Mouse (Mus musculus) G1E (cell line): ENCODE measurements around the gene Enpp1. TPM values are rescaled to one million over a fixed set of nuclear protein-coding genes. Genes with fewer than 3 reads are reported as not detected.

ENCODE experiments used
- ATAC-seq: 2 replicates; pipeline ENCODE4 v1.8.0; 2016; ENCODE audit warnings: mild to moderate bottlenecking; ENCODE audit not compliant: insufficient number of reproducible peaks, poor library complexity, low FRiP score, severe bottlenecking; ENCODE audit errors: extremely low read depth
- DNase-seq: peaks from one replicate; pipeline ENCODE4 v3.0.0; 2012; ENCODE audit warnings: low spot score
- H3K27me3 ChIP-seq: 2 replicates; pipeline ENCODE4 v1.6.1; 2012; ENCODE audit warnings: mild to moderate bottlenecking, low read length, inconsistent platforms; ENCODE audit not compliant: insufficient read depth
- H3K36me3 ChIP-seq: replicated peaks from 2 replicates; pipeline ENCODE3; 2012; ENCODE audit warnings: mild to moderate bottlenecking, inconsistent platforms
- H3K4me1 ChIP-seq: 2 replicates; pipeline ENCODE4 v1.6.1; 2012; ENCODE audit warnings: low read depth, low read length, inconsistent platforms, mixed read lengths; ENCODE audit not compliant: insufficient read depth
- H3K4me3 ChIP-seq: 2 replicates; pipeline ENCODE4 v1.5.1; 2012; ENCODE audit warnings: low read depth, mild to moderate bottlenecking, inconsistent platforms, low read length, moderate library complexity, mixed read lengths
- H3K9me3 ChIP-seq: replicated peaks from 2 replicates; pipeline ENCODE4 v1.6.1; 2012; ENCODE audit warnings: inconsistent platforms
- CTCF ChIP-seq: IDR thresholded peaks from 2 replicates; pipeline ENCODE4 v1.5.1; 2012; ENCODE audit warnings: low read depth, low read length, inconsistent platforms, mixed read lengths
- GATA1 ChIP-seq: IDR thresholded peaks from 2 replicates; pipeline ENCODE4 v1.6.1; 2012; ENCODE audit warnings: borderline replicate concordance, low read length, inconsistent platforms, mixed read lengths
- GATA2 ChIP-seq: IDR thresholded peaks from 2 replicates; pipeline ENCODE4 v1.6.1; 2012; ENCODE audit warnings: low read depth, low read length, inconsistent platforms, borderline replicate concordance
- POLR2AphosphoS5 ChIP-seq: IDR thresholded peaks from 2 replicates; pipeline ENCODE4 v1.6.1; 2012; ENCODE audit warnings: low read depth, low read length, inconsistent platforms; ENCODE audit not compliant: insufficient replicate concordance
- TAL1 ChIP-seq: conservative IDR thresholded peaks from 2 replicates; pipeline ENCODE4 v1.6.1; 2012; ENCODE audit warnings: low read depth, low read length, inconsistent platforms, mixed read lengths
- polyA plus RNA-seq: library from polyadenylated mRNA; stranded (reverse); fragments of >175 nt; gene quantifications from 2 replicates; pipeline ENCODE4 v1.2.3, GENCODE M21; 2012
- total RNA-seq, 2 experiments: library from RNA; stranded (forward) in 1 of 2; stranded (reverse) in 1 of 2; fragments of 200-1000 nt in 1 of 2; fragments of >200 nt in 1 of 2; fragmentation: Nextera tagmentation in 1 of 2; gene quantifications; 2 replicates each; pipeline ENCODE4 v1.2.3; 2014 to 2017

Enpp1 gene
- total and polyA plus RNA-seq, 3 experiments = 0.16 to 0.23 TPM; not detected in 1

DNA sequence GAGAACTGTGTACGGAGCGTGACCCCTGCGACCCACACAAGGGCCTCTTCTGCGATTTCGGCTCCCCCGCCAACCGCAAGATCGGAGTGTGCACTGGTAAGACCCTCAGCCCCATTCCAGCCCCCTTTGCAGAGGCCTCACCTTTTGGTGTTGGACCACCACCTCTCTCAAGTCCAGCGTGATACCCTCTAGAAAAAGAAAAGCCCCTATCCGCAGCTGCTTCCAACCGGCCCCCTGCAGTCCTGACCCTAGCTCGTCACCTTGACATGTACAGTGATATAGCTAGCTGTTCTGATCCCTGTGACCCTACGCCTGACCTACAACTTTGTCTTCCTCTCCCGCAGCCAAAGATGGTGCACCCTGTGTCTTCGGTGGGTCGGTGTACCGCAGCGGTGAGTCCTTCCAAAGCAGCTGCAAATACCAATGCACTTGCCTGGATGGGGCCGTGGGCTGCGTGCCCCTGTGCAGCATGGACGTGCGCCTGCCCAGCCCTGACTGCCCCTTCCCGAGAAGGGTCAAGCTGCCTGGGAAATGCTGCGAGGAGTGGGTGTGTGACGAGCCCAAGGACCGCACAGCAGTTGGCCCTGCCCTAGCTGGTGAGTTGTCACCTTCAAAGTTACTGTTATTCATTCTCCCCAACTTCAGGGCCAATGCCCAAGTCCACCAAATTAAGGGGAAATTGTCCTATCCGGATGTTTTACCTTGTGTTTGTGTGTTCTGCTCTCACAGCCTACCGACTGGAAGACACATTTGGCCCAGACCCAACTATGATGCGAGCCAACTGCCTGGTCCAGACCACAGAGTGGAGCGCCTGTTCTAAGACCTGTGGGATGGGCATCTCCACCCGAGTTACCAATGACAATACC is 115.7 kb downstream of the Enpp1 start:
- DNase-seq = no peak
- H3K4me3 ChIP-seq = no peak overlapping the region
- TF ChIP-seq CTCF (no peak), POLR2AphosphoS5 (no peak), TAL1 (no peak), GATA1 (no peak), GATA2 (no peak)
- H3K36me3 ChIP-seq = no peaks in the 10 kb centered on the region
- no peak for ATAC-seq
- H3K27me3 ChIP-seq = peaks cover 20% of the 10 kb centered on the region
- no peaks in the 10 kb centered on the region for H3K9me3 ChIP-seq
- peaks cover 5% of the 10 kb centered on the region; the same call in 1 of the 2 replicates for H3K4me1 ChIP-seq

DNA sequence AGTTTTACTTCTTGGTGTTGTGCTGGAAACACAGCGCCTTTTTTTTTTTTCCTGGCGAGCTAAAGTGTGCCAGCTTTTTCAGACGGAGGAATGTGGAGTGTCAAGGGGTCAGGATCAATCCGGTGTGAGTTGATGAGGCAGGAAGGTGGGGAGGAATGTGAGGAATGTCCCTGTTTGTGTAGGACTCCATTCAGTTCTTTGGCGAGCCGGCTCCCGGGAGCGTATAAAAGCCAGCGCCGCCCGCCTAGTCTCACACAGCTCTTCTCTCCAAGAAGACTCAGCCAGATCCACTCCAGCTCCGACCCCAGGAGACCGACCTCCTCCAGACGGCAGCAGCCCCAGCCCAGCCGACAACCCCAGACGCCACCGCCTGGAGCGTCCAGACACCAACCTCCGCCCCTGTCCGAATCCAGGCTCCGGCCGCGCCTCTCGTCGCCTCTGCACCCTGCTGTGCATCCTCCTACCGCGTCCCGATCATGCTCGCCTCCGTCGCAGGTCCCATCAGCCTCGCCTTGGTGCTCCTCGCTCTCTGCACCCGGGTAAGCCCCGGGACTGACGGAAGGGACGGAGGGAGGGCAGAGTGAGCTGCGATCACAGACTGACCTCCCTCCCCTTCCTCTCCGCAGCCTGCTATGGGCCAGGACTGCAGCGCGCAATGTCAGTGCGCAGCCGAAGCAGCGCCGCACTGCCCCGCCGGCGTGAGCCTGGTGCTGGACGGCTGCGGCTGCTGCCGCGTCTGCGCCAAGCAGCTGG is 116.5 kb downstream of the Enpp1 start, which contains the start of gene Ccn2:
TSS of gene Ccn2 (plus strand) at position 193 of the 753 bp plus-strand sequence.
- Histone ChIP-seq H3K27me3 (peaks cover 20% of the 10 kb centered on the region), H3K4me3 (peak within 1 kb of the TSS; percentile 35; the same call in 1 of the 2 replicates), H3K4me1 (peaks cover 5% of the 10 kb centered on the region; the same call in 1 of the 2 replicates), H3K36me3 (no peaks in the 10 kb centered on the region), H3K9me3 (no peaks in the 10 kb centered on the region)
- no peak for TF ChIP-seq GATA1
- no peak for TF ChIP-seq CTCF
- no peak for TF ChIP-seq TAL1
- TF ChIP-seq POLR2AphosphoS5 = no peak
- TF ChIP-seq GATA2 = no peak
- DNase-seq = no peak
- ATAC-seq = no peak

DNA sequence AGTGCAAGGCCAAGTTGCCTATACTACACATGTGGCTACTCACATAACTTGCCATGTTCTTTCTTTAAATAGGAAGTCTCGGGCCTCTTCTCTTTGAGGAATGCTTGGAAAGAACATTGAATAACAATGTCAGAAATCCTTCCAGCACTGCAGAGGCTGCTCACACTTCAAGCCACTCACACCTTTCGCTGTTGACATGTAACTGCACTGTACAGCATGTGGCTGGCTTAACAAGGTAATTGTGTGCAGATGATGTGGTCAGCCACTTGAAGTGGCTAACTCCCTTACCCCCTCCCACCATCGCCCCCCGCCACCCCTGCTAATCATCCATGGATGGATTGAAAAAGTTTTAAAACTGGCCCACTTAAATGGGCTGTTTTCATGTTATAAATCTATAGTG is 118.4 kb downstream of the Enpp1 start:
- no peak for DNase-seq
- H3K27me3 ChIP-seq = peaks cover 20% of the 10 kb centered on the region
- ATAC-seq = no peak
- no peaks in the 10 kb centered on the region for H3K9me3 ChIP-seq
- H3K4me3 ChIP-seq = no peak overlapping the region
- H3K4me1 ChIP-seq = peaks cover 5% of the 10 kb centered on the region; the same call in 1 of the 2 replicates
- TF ChIP-seq TAL1 (no peak), GATA2 (no peak), CTCF (no peak), GATA1 (no peak), POLR2AphosphoS5 (no peak)
- no peaks in the 10 kb centered on the region for H3K36me3 ChIP-seq

DNA sequence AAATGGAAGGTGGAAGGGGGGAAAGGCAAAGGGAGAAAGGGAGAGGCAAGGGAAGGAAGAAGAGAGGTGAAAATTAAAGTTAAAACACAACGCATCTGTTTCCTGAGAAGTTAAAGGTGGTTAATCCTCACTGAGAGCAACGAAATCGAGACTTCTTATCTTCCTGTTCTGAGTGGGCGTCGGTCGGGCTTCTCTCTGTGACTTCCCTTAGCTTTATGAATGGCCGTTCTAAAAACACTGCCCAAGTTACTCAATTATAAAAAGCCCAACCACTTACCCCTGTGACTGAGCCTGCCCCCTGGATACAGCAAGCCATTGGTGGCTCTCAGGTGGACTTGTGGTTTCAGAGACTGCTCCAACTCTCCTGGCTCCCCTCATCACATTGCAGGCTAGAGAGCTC is 119.0 kb downstream of the Enpp1 start:
- no peak for ATAC-seq
- Histone ChIP-seq H3K27me3 (peaks cover 20% of the 10 kb centered on the region), H3K4me3 (no peak overlapping the region), H3K9me3 (no peaks in the 10 kb centered on the region), H3K36me3 (no peaks in the 10 kb centered on the region), H3K4me1 (peaks cover 5% of the 10 kb centered on the region; the same call in 1 of the 2 replicates)
- no peak for DNase-seq
- TF ChIP-seq GATA2 (no peak), POLR2AphosphoS5 (no peak), TAL1 (no peak), GATA1 (no peak), CTCF (no peak)

DNA sequence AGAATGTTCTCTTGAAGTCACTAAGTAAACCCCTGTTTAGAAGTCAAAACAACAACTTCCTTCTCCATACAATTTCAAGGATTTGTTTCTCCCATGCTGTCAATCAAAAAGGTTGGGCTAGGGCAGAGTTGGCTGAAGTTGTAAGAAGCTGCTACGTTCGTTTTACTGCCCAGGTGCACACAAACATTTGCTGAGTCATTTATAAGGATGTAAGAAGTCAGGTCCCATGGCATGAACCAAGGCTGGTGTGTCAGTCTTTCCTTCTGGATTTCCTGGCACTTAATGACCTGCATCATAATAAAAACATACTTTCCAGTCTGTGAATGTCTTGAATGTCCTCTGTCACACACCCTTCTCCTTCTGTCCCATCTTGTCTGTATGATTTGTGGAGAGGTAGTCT is 119.6 kb downstream of the Enpp1 start:
- no peaks in the 10 kb centered on the region for H3K36me3 ChIP-seq
- H3K27me3 ChIP-seq = peaks cover 19% of the 10 kb centered on the region
- no peaks in the 10 kb centered on the region for H3K9me3 ChIP-seq
- ATAC-seq = no peak
- TF ChIP-seq TAL1 (no peak), CTCF (no peak), POLR2AphosphoS5 (no peak), GATA2 (no peak), GATA1 (no peak)
- H3K4me3 ChIP-seq = no peak overlapping the region
- no peak for DNase-seq
- H3K4me1 ChIP-seq = peaks cover 5% of the 10 kb centered on the region; the same call in 1 of the 2 replicates
